Mouse (Mus musculus): ENCODE results near the gene Cyp3a57.
"Not testable (repeated sequence)": the region's sequence is repeated elsewhere in the genome, so short reads cannot be mapped to it uniquely, and the experiment has no call there.

The Cyp3a57 gene

GRCm38 (mm10) chr5:145344941-145345340, at the start of gene Cyp3a57:
Gene Cyp3a57 (plus strand): TSS chr5:145345279.
- DNase-seq, result no peak

- DNase-seq, result no peak
Measured at GRCm38 (mm10) chr5:145300469-145300868, 44.6 kb upstream of the Cyp3a57 start.

DNA sequence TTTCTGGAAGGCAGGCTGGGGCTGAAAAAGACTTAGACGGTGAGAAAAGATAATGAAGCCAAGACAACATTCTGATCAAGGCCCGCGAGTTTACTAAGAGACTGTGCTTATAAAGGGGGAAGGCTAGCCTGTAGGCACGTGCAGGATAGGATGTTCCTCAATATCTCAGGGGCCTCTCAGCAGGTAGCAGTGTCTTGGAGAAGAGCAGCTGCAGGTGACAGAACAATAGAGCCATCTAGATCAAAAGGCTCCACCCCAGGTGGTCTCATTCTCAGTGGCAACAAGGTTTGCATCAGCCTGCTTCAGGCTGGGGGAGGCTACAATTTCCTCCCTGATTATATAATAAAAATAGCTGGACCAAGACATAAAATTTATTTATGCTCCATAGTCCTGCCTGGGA, 43.3 kb upstream of the Cyp3a57 start:
- not testable (repeated sequence) for DNase-seq

DNA sequence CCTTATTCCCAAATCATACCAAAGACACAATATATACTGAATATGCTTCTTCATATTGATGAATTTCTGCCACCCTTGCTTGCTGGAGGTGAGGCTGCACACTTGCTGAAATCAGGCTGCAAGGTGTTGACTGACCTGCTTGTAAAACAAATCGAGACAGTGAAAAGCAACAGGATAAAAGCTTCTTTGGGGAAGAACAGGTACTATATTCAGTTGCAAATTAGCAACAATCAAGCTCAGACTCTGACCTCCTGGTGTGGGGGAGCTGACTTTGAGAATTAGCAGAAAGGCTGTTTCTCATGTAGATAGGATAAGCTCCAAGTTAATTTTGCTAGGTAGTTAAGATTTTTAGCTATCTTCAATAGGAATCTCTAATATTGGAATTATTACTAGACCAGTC, 42.7 kb upstream of the Cyp3a57 start:
- no peak for DNase-seq

GRCm38 (mm10) chr5:145306953-145307352, 38.1 kb upstream of the Cyp3a57 start:
- DNase-seq, result not testable (repeated sequence)

GRCm38 (mm10) chr5:145307811-145308210, 37.3 kb upstream of the Cyp3a57 start:
- DNase-seq, result not testable (repeated sequence)

DNA sequence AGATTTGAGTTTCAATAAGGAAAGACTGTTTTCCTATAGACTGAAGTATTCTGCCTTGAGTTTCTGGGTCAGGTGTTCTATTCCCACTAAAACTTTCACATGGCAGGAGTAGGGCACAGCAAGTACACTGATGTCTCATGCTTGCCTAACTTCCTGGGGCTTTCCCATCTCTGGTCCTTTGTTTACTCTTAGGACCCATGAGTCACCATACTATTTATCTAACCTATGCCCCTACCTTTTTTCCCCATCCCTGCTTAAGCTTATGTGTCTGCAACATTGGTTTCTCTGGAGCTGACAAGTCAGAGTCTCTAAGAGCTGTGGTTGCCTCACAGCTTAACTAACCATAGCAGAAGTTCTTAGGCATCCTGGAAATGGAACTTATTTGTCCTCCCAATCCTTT, 31.2 kb upstream of the Cyp3a57 start:
- no peak for DNase-seq

GRCm38 (mm10) chr5:145317141-145317540, 27.9 kb upstream of the Cyp3a57 start:
- no peak for DNase-seq

DNA sequence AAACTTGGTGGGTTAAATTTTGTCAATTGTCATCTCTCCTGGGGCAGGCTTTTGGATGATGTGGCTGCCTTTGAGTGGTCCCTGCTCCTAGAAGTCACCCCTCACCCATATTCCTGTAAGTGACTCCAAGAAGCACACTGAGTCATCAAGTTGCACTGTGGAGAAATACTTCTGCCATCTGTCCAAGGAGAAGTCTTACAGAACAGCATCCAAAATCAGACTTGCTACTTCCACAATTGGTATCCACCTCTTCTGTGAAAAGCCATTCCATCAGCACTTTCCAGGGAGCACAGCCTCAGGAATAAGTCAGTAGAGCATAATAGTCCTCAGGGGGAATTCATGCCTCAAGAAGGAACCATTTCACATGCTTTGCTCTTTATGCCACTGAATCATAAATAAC, 6.3 kb upstream of the Cyp3a57 start:
- DNase-seq, result not testable (repeated sequence)

- no peak for DNase-seq
Measured at GRCm38 (mm10) chr5:145349697-145350096, 4.6 kb downstream of the Cyp3a57 start.

DNA sequence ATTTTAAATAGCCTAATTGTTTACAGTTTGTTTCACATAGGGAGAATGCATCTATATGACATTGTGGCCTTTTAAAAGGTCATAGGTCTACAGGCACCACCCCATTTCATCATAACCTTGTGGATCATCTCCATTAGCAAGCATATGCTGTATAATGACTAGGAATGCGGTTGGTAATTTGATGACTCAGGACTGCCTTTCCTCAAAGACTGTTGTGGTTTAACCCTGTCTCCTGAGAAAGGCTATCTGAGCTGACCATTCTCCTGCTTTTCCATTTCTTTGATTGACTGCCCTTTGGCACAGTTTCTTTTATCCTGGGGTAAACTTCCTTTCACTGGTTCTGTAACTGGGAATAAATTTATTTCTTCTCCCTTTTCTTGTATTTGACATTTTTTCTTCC, 8.0 kb downstream of the Cyp3a57 start:
- DNase-seq, result no peak

GRCm38 (mm10) chr5:145415416-145415815, 70.3 kb downstream of the Cyp3a57 start:
- not testable (repeated sequence) for DNase-seq

- DNase-seq, result no peak
Measured at GRCm38 (mm10) chr5:145422287-145422686, 77.2 kb downstream of the Cyp3a57 start.

DNA sequence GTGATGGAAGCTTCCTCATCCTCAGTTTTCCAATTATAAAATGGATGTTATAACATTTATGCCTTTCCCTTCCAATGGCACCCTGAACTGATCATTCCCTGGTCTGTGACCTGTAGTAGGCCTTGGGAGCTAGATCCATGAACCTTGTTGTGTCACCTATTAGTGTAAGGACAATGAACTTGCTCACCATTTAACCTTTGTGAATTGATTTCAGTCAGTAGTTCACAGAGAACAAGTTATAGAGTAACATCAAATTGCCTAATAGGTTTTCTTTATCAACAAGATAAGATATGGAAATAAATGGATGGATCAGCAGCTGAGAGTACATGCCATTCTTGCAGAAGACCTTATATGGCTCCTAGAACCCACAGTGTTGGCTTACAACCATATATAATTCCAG, 85.9 kb downstream of the Cyp3a57 start:
- no peak for DNase-seq

GRCm38 (mm10) chr5:145433688-145434087, 88.6 kb downstream of the Cyp3a57 start:
- DNase-seq, result no peak

Data from cerebellum, adult 18-20 months (tissue).